Mouse (Mus musculus) ES-E14 (cell line): Measurements from ENCODE around the gene Cep55.

ENCODE experiments used
- HCFC1 ChIP-seq: IDR thresholded peaks from 2 replicates; pipeline ENCODE4 v1.6.1; 2012; ENCODE audit warnings: low read length, inconsistent platforms, borderline replicate concordance; ENCODE audit not compliant: insufficient read depth
- ZC3H11A ChIP-seq: IDR thresholded peaks from 2 replicates; pipeline ENCODE4 v1.6.1; 2012; ENCODE audit warnings: low read depth, mild to moderate bottlenecking, inconsistent platforms, low read length, borderline replicate concordance
- ZNF384 ChIP-seq: IDR thresholded peaks from 2 replicates; pipeline ENCODE4 v1.6.1; 2012; ENCODE audit warnings: low read depth, low read length, inconsistent platforms

GRCm38 (mm10) chr19:38042261-38042722, 12.5 kb upstream of the Cep55 start:
- TF ChIP-seq ZNF384 (no peak), ZC3H11A (no peak), HCFC1 (no peak)
